Mouse (Mus musculus) kidney, adult 2 months (tissue): ENCODE measurements at regions not wholly inside any gene's neighbourhood (a gene's known extent, or its start where the extent isn't known, plus 50 kb on each side); places are given as distances from the start of the nearest gene placed in this dataset.

Experiments
- DNase-seq: peaks from one replicate; pipeline ENCODE4 v3.0.0; 2021
- H3K27ac ChIP-seq: fragments of 200-500 bp; 2 replicates; pipeline ENCODE4 v1.5.1; 2012; ENCODE audit warnings: low read depth, low read length, control low read depth, inconsistent platforms; ENCODE audit not compliant: insufficient read depth
- H3K27me3 ChIP-seq: fragments of 200-500 bp; replicated peaks from 2 replicates; pipeline ENCODE4 v1.6.1; 2012; ENCODE audit warnings: mild to moderate bottlenecking, moderate library complexity, low read length, inconsistent platforms; ENCODE audit not compliant: control insufficient read depth, insufficient read depth
- H3K36me3 ChIP-seq: fragments of 200-500 bp; 2 replicates; pipeline ENCODE4 v1.6.1; 2012; ENCODE audit warnings: mild to moderate bottlenecking, moderate library complexity, low read length, inconsistent platforms; ENCODE audit not compliant: control insufficient read depth, insufficient read depth
- H3K4me1 ChIP-seq: fragments of 200-500 bp; 2 replicates; pipeline ENCODE4 v1.6.1; 2011; ENCODE audit warnings: low read length; ENCODE audit not compliant: control insufficient read depth, insufficient read depth
- H3K4me3 ChIP-seq: fragments of 200-500 bp; 2 replicates; pipeline ENCODE4 v1.5.1; 2011; ENCODE audit warnings: mild to moderate bottlenecking, low read depth, low read length, control low read depth; ENCODE audit not compliant: insufficient read depth
- CTCF ChIP-seq: fragments of 200-500 bp; conservative IDR thresholded peaks from 2 replicates; pipeline ENCODE4 v1.5.1; 2011; ENCODE audit warnings: low read depth, mild to moderate bottlenecking, control low read depth, low read length, moderate library complexity, mixed read lengths; ENCODE audit not compliant: insufficient read depth, insufficient read length
- POLR2A ChIP-seq: fragments of 200-500 bp; IDR thresholded peaks from one replicate; pipeline ENCODE4 v1.6.1; 2011; ENCODE audit warnings: low read depth, low read length, control low read depth
- WGBS: fragments of 180-500 bp; shearing (Covaris S2); methylation state at CpG from one replicate; pipeline ENCODE4 v1.1.7; 2018; 5-methylcytosine and 5-hydroxymethylcytosine counted together

DNA sequence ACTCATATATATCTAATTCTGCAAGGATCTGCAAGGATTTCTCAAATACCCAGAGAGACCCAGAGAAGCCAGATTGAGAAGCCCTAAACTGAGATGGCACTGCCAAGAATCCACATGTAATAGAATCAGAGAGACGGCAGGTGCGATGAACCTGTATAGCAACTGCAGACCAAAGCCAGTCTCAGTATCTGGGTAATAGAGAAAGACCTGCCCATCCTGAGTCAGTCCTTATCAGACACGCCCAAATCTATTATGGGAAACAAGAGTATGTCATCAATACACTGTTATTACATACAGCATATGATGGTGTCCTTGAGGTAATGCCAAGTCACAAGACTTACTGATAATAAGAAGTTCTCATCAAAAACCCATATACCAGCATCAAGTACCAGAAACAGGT lies 52.8 kb upstream of the Klf3 start:
- Histone ChIP-seq H3K27ac (no peak overlapping the region), H3K27me3 (no peaks in the 10 kb centered on the region), H3K36me3 (no peaks in the 10 kb centered on the region), H3K4me3 (no peak overlapping the region), H3K4me1 (no peaks in the 10 kb centered on the region; the same call in 1 of the 2 replicates)
- no peak for TF ChIP-seq CTCF
- TF ChIP-seq POLR2A: no peak
- 95% methylated on average over 3 of the region's 3 CpGs for WGBS
- DNase-seq: no peak

DNA sequence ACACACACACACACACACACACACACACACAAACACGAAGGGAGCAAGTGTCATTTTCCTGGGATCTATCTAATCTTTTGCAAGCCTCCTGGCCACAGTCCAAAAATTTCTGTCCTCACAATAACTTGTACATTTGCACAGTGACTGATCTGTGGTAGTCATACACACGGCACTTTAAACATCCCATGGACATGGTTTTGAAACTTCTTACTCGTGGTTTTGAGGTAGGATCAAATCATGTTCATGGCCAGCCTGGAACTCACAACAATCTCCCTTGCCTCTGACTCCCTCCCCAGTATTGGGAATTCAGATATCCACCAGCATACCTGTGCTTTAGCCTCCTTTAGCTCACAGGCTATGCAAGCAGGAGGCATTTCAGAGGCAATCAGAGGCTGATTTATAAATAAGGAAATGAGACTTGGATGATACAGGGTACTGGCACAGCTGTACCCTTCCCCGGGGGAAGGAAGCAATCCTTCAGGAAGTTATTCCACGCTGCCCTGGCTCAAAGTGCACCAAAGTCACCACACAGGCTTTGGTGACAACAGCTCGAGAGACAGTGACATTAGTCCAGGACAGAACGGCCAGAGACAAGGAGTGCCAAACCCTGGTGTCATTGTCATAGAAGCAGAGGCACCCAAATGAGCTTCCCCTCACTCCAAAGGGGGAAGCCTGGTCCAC lies 52.1 kb upstream of the Klf3 start:
- Histone ChIP-seq H3K36me3 (no peaks in the 10 kb centered on the region), H3K4me1 (no peaks in the 10 kb centered on the region; the same call in 1 of the 2 replicates), H3K4me3 (no peak overlapping the region), H3K27me3 (no peaks in the 10 kb centered on the region), H3K27ac (no peak overlapping the region)
- TF ChIP-seq POLR2A (no peak), CTCF (no peak)
- DNase-seq: peak; percentile 25
- 38% methylated on average over 7 of the region's 7 CpGs for whole genome bisulfite sequencing

- DNase-seq: no peak
- TF ChIP-seq POLR2A (no peak), CTCF (no peak)
- no peak overlapping the region for H3K4me3 ChIP-seq
- H3K36me3 ChIP-seq: no peaks in the 10 kb centered on the region
- no peaks in the 10 kb centered on the region; the same call in 1 of the 2 replicates for H3K4me1 ChIP-seq
- no peak overlapping the region for H3K27ac ChIP-seq
- WGBS: 86% methylated on average over 7 of the region's 7 CpGs
- no peaks in the 10 kb centered on the region for H3K27me3 ChIP-seq
Measured at GRCm38 (mm10) chr5:64753142-64753750, 49.9 kb upstream of the Klf3 start.
